Mouse (Mus musculus): Measurements from ENCODE around the gene Tmem221. TPM values are rescaled to one million over a fixed set of nuclear protein-coding genes. Genes with fewer than 3 reads are reported as not detected.

The Tmem221 gene
- total RNA-seq, 2 experiments from 2014 or later, result not detected

- intact Hi-C loops (cut with DNase I), result no loop called here
- no peak overlapping the region for H3K27ac ChIP-seq
- TF ChIP-seq CTCF (IDR thresholded peaks at IDR 0.05), result no peak; the same call in 1 of the 2 replicates
Observed at GRCm38 (mm10) chr8:71513018-71513754, 45.5 kb downstream of the Tmem221 start.

GRCm38 (mm10) chr8:71511644-71512043 lies 47.0 kb downstream of the Tmem221 start, which contains the start of gene Plvap:
Gene Plvap (minus strand): TSS chr8:71511752.
- Histone ChIP-seq H3K27ac (no peak within 1 kb of the TSS), H3K4me3 (peak within 1 kb of the TSS; percentile 27)
- DNase-seq, result no peak
- TF ChIP-seq CTCF (IDR thresholded peaks at IDR 0.05), result no peak
- intact Hi-C loops (cut with DNase I), result no loop called here

More at GRCm38 (mm10) chr8:71513018-71513754, 45.5 kb downstream of the Tmem221 start:
- no peak for DNase-seq
- H3K4me3 ChIP-seq, result no peak overlapping the region

- TF ChIP-seq CTCF (IDR thresholded peaks at IDR 0.05), result no peak
- no peak for DNase-seq
- Histone ChIP-seq H3K27ac (peak overlapping the region; percentile 48; the same call in 1 of the 2 replicates), H3K4me3 (0 out of 2 replicates have a peak overlapping the region, but pooled peaks have one; percentile 5)
- intact Hi-C loops (cut with DNase I), result no loop called here
Observed at GRCm38 (mm10) chr8:71509316-71509715, 49.4 kb downstream of the Tmem221 start.

- peak overlapping the region; percentile 78 for H3K4me3 ChIP-seq
- peak overlapping the region; percentile 80 for H3K27ac ChIP-seq
- peak; percentile 93 for DNase-seq
- intact Hi-C loops (cut with DNase I), result no loop called here
- TF ChIP-seq CTCF (IDR thresholded peaks at IDR 0.05), result no peak
Observed at GRCm38 (mm10) chr8:71507589-71508104, 51.0 kb downstream of the Tmem221 start.

DNA sequence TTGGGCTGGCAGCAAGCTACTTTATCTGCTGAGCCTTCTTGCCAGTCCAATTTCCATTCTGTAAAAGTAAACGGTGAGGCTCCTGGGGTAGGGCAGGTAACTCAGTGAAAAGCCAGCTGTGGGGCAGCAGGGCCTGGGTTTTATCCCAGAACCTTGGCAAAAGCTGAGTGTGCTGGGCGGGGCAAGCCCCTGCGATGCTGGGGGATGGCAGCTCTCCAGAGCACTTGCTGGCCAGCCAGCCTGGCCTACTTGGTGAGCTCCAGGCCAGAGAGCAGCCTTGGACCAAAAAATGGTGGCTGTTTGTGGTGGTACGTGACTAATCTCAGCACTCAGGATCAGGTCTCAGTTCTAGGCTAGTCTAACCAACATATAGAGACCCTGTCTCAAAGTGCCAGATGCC lies 52.7 kb downstream of the Tmem221 start:
- no peak for TF ChIP-seq CTCF (IDR thresholded peaks at IDR 0.05)
- peak; percentile 75 for DNase-seq
- Histone ChIP-seq H3K4me3 (no peak overlapping the region), H3K27ac (no peak overlapping the region)
- intact Hi-C loops (cut with DNase I), result no loop called here

DNA sequence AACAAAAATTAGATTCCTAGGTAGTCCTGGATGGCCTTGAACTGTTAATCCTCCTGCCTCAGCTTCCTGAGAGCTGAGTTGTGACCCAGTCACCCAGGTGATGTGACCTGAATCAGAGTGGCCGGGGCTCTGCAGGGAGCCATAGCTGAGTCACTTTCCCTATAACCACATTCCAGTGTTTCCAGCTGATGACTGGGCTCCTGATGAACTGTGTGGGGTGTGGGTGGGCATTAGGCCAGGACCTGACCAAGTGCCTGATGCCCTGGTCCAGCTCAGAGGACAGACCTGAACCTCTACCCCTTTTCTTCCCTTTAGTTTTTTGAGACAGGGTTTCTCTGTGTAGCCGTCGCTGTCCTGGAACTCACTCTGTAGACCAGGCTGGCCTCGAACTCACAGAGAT lies 53.3 kb downstream of the Tmem221 start:
- intact Hi-C loops (cut with DNase I), result no loop called here

DNA sequence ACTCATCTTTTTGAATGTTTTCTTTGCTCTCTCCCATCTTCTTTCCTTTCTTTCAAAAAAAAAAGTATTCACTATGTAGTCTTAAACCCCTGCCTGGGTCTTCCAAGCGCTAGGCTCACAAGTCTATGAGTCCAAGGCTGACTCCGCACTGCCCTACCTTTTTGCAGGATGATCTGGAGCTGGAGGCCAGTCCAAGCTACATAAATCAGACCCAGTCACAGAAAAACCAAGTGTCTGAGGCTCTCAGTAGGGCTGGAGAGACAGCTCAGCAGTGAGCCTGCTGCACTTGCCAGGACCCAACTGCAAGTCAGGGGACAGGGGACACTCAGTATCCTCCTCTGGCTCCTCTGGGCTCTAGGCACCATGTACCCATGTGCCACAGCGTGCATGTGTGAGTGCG lies 54.3 kb downstream of the Tmem221 start:
- TF ChIP-seq CTCF (IDR thresholded peaks at IDR 0.05), result no peak
- intact Hi-C loops (cut with DNase I), result no loop called here

More for the DNA sequence above, 53.3 kb downstream of the Tmem221 start:
- Histone ChIP-seq H3K4me3 (no peak overlapping the region), H3K27ac (no peak overlapping the region)
- no peak for TF ChIP-seq CTCF (IDR thresholded peaks at IDR 0.05)
- DNase-seq, result no peak

More for the DNA sequence above, 54.3 kb downstream of the Tmem221 start:
- H3K4me3 ChIP-seq, result no peak overlapping the region
- H3K27ac ChIP-seq, result no peak overlapping the region
- no peak for DNase-seq

Other genes with a start within 250 kb of the Tmem221 start
- 100 to 1,000 TPM in 1 of 2 experiments, 10 to 100 TPM in 1; 79.7 to 104 TPM for gene Use1, start 192.0 kb downstream of the Tmem221 start, total RNA-seq (2021)
- 1 to 10 TPM; 6.0 to 8.4 TPM for gene Ocel1, start 187.6 kb downstream of the Tmem221 start, total RNA-seq (2021)
- 10 to 100 TPM; 19.6 to 21.9 TPM for gene Nr2f6, start 176.9 kb downstream of the Tmem221 start, total RNA-seq (2021)
- 1 to 10 TPM; 6.4 to 9.3 TPM for gene Ushbp1, start 163.1 kb downstream of the Tmem221 start, total RNA-seq (2021)
- 10 to 100 TPM; 60.8 to 69.6 TPM for gene Babam1, start 162.0 kb downstream of the Tmem221 start, total RNA-seq (2021)
- gene Ankle1, start 152.9 kb downstream of the Tmem221 start, total RNA-seq (2021), result not detected
- 10 to 100 TPM; 22.5 to 24.9 TPM for gene Abhd8, start 95.2 kb downstream of the Tmem221 start, total RNA-seq (2021)
- gene Mrpl34, start 93.9 kb downstream of the Tmem221 start, total RNA-seq (2021), result 10 to 100 TPM; 59.1 to 84.3 TPM
- gene Dda1, start 89.7 kb downstream of the Tmem221 start, total RNA-seq (2021), result 10 to 100 TPM; 26.8 to 31.1 TPM
- gene Ano8, start 72.9 kb downstream of the Tmem221 start, total RNA-seq (2021), result 10 to 100 TPM; 16.0 to 17.0 TPM
- 10 to 100 TPM; 10.1 to 10.7 TPM for gene Gtpbp3, start 70.8 kb downstream of the Tmem221 start, total RNA-seq (2021)
- 10 to 100 TPM in 1 of 2 experiments, 1 to 10 TPM in 1; 9.3 to 11.6 TPM for gene Plvap, start 47.1 kb downstream of the Tmem221 start, total RNA-seq (2021)
- gene Ccdc194, start 33.2 kb downstream of the Tmem221 start, total RNA-seq (2021), result not detected
- gene Bst2, start 21.4 kb downstream of the Tmem221 start, total RNA-seq (2021), result 1 to 10 TPM; 4.3 to 8.3 TPM
- gene Mvb12a, start 15.9 kb downstream of the Tmem221 start, total RNA-seq (2021), result 10 to 100 TPM; 21.5 to 27.7 TPM
- gene Nxnl1, start 7.7 kb upstream of the Tmem221 start, total RNA-seq (2021), result not detected
- gene Slc27a1, start 10.0 kb upstream of the Tmem221 start, total RNA-seq (2021), result 100 to 1,000 TPM in 1 of 2 experiments, 10 to 100 TPM in 1; 57.2 to 116 TPM
- 10 to 100 TPM; 19.3 to 28.6 TPM for gene Pgls, start 33.3 kb upstream of the Tmem221 start, total RNA-seq (2021)
- 1 to 10 TPM in 1 of 2 experiments, under 1 TPM in 1; 0.79 to 1.4 TPM for gene Fam129c, start 38.8 kb upstream of the Tmem221 start, total RNA-seq (2021)
- 10 to 100 TPM; 39.6 to 44.3 TPM for gene Colgalt1, start 52.1 kb upstream of the Tmem221 start, total RNA-seq (2021)
- not detected for gene Unc13a, start 112.9 kb upstream of the Tmem221 start, total RNA-seq (2021)
- 1 to 10 TPM; 2.1 to 2.5 TPM for gene Jak3, start 117.4 kb upstream of the Tmem221 start, total RNA-seq (2021)
- 1 to 10 TPM in 1 of 2 experiments, not detected in 1; 1.4 TPM for gene Insl3, start 130.3 kb upstream of the Tmem221 start, total RNA-seq (2021)
- 1 to 10 TPM; 2.1 to 2.9 TPM for gene B3gnt3, start 142.9 kb upstream of the Tmem221 start, total RNA-seq (2021)
- gene Fcho1, start 166.8 kb upstream of the Tmem221 start, total RNA-seq (2021), result not detected